Mouse (Mus musculus): ENCODE results near the gene Card14.

The Card14 gene

DNA sequence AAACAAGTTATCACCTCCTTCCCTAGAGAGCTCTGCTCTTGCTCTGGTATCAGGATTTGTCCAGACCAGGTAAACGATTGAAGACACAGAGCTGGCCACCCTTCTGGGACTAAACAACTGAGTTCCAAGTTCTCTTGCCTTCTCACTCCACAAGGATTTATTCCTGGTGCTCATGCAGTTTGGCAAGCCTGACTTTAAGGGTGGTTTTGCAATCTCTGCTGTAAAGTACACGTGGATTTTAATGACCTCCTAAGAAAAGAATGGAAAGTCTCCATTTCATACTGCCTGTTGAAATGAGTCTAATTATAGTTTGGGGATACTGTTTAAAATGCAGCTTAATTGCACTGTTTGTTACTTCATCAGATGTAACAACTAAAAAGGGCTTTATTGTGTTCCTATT, 6.6 kb upstream of the Card14 start:
- DNase-seq (ENCODE audit: low spot score), result no peak

DNA sequence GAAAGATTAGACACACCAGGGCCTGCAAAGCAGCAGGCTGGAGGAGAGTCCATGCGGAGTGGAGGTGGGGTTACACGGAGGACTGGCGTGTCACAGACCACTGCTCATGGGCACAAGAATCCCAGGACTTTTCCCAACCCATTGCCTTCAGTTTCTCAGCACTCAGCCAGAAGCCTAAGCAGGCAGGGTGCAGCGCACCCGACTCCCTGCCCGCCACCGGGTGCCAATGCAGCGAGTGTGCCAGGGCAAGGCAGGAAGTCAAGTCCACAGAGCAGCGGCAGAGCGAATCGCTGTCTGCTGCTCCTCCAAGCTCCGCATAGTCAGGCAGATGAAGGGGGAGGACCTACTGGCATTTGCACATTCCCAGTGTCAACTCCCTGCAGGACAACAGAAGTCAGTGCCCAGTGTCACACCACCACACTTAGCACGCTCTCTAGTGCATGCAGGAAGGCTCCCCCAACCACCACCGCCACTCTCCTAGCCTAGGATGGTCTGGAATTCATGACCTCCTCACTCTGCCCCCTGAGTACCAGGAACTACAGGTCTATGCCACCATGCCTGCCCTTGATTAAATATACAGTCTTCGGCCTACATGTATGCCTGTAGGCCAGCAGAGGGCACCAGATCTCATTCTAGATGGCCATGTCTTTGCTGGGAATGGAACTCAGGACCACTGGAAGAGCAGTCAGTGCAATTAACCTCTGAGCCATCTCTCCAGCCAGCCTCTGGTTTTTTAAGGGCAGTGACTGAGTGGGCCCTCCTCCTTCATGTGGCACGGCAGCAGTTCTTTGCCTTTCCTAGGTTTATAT, 2.5 kb upstream of the Card14 start:
- peak; percentile 78 for DNase-seq (ENCODE audit: low spot score)

DNA sequence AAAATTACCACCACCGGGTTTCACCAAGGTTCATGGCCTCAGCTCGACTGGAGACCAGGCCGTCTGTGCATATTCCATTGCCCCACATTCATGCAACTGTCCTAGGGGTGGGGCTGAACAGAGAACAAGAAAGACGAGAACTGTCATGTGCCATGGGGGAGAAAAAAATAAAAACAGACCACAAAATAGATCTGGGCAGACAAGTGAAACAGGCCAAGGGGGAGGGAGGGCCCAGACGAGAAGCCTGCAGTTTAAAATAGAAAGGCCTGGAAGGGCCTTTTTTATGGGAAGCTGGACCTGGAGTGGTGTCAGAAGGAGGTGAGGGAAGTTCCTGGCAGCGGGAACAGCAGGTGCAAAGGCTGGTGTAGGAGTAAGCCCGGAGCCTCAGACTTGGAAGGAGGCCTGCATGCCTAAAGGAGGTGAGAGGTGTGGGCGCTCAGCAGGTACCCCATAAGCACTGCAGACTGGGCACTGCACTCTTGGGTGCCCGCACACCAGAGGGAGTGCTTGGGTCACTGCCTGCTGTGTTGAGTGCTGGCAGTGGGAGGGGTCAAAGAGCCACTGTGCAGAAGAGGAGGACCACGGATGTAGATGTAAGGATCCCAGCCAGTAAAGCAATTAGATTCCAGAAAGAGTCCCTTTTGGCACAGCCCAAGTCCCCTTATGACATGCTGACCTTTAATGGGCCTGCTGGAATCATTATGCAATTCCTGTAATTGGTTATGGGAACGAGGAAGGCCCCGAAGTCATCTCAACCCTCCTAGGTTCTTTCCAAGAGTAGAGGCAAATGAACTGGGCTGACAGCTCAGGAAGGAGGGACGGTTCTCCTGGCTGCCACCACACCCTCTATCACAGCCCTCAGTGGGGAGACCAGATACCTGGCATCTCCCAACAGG, 558 bp upstream of the Card14 start:
- DNase-seq (ENCODE audit: low spot score), result no peak

DNA sequence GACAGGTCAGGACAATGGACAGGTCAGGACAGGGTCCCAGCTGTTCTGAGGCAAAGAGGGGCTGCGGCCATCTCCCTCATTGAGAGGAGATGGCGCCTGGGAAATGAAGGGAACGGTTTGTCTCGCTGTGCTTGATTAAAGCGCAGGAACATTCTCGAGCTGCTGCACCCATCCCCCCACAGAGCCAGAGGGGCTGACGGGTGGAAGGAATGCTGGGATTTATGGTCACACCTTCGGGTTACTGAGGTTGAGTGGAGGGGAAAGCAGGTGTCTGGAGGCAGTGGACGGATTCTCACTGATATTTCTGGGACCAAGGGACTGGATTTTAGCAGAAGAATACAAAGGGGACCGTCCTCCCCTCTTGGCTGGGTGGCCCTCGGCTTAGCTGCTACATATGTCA, 348 bp downstream of the Card14 start:
- DNase-seq (ENCODE audit: low spot score), result peak; percentile 20

DNA sequence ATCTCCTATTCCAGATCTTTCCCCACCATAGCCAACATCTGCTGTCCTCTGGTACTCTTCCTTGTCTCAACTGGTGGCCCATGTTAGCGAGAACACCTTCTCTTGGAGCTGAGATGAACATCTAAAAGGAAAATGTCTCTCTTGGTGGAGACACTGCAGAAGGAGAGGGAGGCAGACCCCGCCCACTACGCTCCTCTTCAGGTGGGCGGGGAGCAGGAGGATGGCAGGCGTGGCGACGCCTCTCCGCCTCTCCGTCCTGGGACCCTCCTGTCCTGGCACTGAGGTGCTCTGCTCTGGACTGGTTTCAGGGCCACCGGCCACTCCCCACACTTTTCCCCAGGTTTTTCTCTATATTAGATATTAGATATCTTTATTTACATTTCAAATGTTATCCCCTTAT, 3.1 kb downstream of the Card14 start:
- DNase-seq (ENCODE audit: low spot score), result no peak

DNA sequence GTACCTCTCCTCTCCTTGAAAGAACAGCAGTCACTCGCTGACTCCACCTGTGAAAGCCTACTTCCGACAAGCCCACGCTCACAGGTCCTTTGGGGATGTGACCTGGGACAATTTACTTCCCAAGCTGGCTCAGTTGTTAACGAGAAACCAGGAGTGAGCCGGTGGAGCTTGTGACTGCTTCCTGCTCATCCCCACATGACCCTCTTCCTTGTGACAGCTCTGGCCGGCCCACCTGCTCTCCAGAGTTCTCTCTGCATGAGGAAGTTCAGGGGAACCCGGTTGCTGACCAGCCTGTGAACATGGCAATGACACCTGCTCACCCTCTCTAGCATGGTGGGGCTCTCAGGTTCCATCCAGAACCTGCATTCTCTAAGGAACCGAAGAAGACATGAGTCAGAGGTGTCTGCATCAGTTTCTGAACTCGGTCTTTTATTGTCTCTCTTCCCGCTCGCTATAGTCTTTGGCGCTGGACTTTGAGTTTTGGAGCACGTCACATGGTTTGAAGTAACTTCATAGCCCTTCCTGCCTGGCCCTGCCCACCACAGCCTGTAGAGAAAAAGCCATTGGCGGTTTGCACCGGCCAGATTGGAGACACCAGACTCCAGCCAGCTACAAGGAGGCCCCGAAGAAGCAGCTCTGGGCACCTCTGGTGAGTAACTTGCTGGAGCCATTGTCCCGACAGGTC, 6.8 kb downstream of the Card14 start:
- DNase-seq (ENCODE audit: low spot score), result no peak

DNA sequence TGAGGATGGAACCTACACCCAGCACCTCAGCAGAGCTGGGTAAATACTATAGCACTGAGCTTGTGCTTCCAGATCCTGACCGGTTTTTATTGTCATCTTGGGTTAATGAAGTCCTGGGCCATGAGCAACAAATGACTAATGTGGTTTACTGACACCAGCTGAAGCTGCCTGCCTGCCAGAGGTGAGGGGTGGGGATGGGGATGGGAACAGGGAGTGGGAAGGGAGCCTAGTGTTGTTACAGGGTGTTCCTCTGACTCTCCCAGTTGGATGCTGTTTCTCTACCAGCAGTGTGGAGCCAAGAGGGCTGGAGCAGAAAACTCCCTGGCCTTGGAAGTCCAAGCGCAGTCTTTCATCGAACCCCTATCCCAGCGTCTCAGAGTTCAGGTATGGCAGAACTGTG, 9.2 kb downstream of the Card14 start:
- no peak for DNase-seq (ENCODE audit: low spot score)

DNA sequence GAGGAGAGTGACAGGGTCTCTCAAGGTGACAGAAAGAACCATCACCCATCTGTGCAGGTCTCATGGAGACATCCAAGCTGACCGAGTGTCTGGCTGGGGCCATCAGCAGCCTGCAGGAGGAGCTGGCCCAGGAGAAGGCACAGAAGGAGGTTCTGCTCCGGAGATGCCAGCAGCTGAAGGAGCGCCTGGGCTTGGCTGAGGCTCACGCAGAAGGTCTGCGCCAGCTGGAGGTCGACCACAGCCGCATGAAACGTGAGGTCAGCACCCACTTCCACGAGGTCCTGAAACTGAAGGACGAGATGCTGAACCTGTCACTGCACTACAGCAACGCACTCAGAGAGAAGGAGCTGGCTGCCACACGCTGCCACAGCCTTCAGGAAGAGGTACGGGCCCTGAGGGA, 15.0 kb downstream of the Card14 start:
- DNase-seq (ENCODE audit: low spot score), result no peak

DNA sequence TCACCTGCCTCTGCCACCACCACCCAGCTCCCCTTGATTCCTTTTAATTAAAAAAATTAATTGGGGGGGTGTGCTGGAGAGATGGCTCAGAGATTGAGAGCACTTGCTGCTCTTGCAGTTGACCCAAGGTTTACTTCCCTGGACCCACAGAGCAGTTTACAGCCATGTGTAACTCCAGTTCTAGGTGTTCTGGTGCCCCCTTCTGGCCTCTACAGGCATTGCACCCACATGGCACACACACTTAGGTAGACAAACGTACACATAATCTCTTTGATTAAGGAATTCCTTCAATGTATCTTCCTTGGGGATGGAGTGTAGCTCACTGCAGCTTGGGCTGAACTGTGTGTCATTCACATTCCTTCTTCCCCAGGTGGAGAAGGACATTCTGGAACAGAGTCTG, 17.5 kb downstream of the Card14 start:
- no peak for DNase-seq (ENCODE audit: low spot score)

DNA sequence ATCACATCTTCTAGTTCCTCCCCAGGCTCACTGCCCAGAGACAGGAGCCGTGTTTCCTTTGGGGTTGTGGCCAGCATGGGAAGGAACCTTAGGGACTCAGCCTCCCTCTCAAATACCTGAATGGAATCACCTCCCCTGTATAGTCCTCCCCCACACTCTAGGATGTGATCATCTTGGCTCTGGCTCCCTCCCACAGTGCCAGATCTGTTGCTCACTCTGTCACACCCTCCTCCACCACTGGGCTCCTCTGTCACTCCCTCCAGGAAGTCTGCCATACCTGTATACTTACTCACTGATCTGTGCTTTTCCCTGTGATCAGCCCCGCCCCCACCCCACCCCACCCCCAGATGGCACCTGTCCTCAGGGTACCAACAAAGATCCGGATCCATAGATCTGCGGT, 23.0 kb downstream of the Card14 start:
- no peak for DNase-seq (ENCODE audit: low spot score)

DNA sequence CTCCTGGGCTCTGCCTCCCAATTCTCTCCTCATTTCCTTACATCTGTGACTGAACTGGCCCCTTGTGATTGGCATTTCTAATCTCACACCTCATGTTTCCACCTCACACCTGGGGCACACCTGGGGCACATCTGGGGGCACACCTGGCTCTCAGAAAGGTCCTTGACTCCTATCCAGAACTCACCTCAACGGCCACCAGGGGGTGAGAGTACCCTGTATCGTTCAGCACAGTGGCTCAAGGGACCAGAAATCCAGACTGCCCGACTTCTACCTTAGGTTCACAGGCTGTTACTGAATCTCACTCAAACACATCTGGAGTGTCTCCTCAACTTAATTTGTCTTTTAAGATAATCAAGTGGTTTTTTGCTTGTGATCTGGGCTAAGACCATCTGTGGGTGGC, 24.4 kb downstream of the Card14 start:
- peak; percentile 24 for DNase-seq (ENCODE audit: low spot score)

DNA sequence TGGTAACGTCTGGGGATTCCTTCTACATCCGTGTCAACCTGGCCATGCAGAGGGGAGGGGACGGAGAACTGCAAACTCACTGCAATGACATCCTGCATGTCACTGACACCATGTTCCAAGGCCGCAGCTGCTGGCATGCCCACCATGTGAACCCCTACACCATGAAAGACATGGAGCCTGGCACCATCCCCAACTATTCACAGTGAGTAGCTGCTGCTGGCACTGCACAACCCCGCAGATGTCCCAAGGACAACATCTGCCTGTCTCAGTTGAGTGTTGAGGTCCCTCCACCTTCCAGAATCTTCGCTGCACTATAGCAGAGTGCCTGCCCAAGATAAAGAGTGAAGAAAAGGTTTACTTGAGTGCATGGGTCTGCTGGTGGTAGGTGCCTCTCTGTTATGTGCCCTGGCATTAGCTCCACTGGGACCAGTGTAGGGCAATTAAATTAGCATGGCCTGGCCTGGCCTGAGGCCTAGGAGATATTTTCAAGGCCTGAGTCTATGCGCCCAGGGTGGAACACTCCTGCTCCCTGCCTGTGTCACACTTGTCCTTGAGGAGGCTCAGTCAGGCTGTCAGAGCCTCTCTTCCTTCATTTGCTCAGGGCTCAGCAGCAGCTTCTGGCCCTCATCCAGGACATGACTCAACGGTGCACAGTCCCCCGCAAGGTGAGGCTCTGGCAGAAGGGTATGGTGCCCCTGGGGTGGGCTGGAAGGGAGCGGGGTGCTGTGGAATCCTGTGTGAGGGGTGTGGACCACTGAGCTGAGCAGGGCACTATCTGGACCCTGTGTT, 30.9 kb downstream of the Card14 start:
- DNase-seq (ENCODE audit: low spot score), result no peak

DNA sequence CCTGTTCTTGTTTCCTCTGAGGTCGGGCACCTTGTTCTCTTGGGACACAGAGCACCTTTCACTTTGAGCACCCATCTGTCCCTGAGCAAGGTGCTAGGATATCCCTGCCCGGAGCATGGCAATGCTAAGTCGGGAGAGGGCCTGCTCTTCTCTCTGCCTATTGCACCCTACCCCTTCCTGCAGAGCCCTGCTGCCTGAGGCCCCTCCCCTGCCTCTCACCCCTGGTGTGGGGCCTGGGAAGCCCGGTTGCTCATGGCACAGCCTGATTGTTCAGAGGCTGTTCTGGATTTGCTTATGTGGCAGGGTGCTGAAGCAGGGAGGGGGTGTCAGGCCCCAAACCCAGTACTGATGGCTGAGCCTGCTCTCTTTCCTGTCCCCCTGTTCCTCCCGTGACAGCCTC, 31.6 kb downstream of the Card14 start:
- DNase-seq (ENCODE audit: low spot score), result no peak

DNA sequence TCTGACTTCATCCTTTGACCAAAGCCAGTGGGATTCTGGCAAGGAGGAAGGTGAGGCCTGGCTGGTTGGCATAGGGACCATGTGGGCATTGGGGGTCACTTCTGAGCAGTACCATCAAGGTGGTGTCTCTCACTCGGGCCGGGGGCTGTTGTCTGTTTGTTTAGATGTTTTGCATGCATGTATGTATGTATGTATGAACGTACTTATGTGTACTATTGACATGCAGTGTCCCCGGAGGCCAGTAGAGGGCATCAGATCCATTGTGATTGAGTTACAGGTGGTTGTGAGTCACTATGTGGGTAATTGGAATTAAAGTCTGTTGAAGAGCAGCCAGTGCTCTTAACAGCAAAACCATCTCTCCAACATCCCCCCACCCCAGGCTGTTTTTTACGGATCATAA, 32.1 kb downstream of the Card14 start:
- peak; percentile 94 for DNase-seq (ENCODE audit: low spot score)

DNA sequence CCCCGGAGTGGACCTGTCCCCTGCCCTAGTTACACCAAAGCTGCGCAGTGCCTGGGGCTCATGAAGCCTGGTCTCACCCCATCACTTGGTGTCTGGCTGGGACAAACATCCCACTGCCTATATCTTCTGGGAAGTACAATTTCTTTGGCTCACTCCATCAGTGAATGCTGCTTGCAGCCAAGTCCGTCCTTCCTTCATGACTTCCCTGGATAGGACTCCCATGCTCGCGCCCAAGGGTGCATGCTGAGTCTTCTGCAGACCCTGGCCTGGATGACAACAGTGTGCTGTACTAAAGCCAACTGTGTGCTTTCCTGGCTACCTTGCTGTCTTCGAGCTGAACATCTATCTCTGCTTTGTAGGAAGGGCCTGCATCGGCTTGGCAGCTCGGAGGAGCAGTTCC, 36.6 kb downstream of the Card14 start:
- DNase-seq (ENCODE audit: low spot score), result no peak

DNA sequence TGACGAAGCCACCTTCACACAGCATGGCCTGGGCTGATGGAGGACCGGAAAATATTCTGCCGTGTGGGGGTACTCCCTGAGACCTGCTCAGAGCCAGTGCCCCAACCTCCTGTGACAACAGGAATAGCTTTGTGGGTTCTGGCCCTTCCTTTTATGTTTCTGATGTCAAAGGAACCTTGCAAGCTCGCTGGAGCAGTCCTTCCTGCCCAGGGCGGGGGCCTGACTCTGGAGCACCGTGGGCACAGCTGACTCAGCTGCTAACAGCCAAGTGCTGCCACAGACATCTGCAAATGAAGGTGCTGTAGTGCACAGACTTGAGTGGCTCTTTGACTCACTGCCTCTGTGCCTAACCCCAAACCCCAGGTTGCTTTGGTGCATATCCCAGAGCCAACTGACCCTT, 37.3 kb downstream of the Card14 start:
- DNase-seq (ENCODE audit: low spot score), result no peak

DNA sequence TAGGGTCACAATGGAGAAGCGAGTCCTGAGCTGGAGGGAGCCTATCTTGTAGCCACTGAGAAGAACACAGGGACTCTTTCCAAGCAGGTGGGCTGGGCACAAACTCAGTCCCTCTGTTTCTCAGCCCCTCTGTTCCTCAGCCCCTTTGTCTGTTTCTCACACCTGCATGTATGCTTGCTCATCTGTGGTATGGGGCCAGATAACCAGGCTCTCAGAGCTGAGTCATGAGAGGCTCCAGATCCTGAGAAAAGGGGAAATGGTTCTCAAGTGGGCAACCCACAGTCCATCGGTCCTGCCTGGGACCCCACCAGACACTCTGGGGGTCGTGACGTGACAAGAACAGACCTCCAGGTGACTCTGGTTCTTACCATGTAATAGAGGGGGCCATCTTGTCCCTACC, 39.6 kb downstream of the Card14 start:
- DNase-seq (ENCODE audit: low spot score), result no peak

DNA sequence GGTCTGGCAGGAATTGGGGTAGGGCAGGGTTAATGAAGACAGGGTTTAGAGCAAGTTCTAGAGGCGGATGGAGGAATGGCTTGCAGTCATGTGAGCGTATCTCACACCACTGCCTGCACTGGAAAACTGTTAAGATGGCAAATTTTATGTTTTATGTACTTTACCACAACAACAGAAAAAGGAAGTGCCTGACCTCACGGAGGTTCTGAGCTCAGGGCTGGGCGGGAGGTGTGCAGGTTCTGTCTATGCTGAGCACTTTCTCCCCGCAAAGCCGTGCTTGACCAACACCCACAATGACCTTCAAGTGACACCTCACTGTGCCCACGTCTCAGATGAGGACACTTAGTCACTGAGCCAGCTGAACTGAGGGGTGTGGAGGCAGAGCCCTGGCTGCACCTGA, 44.5 kb downstream of the Card14 start:
- no peak for DNase-seq (ENCODE audit: low spot score)

DNA sequence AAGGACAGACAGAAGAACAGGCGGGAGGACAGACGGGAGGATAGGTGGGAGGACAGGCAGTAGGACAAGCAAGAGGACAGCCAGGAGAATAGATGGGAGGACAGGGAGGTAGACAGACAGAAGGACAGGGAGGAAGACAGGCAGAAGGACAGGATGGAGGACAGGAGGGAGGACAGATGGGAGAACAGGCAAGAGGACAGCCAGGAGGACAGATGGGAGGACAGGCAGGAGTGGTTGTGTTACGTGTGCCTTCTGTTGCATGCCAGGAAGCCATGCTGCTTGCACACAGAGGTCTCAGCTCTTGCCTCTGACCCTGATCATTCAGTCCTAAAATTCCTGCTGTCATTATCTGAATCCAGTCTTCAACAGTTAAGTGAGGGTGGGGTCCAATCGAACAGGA, 46.4 kb downstream of the Card14 start:
- no peak for DNase-seq (ENCODE audit: low spot score)

DNA sequence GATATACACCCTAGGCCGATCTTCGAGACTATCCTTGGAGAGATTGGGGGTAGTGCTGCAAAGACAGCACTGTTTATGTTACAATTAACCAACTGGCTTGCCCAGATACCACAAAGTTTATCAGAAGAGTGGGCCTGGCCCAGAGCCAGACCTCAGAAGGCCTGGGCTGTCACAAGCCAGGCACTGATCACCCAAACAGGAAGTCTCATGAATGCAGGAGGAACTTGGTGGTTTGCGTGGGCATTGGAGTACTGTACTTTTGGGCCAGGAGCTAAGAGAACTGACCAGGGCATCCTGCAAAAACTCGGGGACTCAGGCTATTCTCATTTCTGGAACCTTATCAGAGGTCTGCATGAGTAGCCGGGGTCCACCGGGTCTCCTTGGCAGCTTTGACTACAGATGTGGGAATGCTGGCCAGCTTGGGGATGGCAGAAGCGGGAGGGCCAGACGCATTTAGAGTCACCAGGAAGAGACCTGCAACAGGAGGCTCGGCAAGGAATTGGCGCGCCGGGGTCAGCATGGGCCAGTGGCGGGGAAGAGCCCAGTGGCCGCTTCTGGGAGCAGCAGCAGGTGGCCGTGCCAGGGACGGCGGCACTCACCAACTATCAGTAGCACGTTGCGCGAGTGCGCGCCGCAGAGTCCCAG, 47.4 kb downstream of the Card14 start:
- DNase-seq (ENCODE audit: low spot score), result no peak

Measured in retina, embryonic 14.5 days (tissue).